Mouse (Mus musculus) erythroblast, embryonic 14.5 days (primary cell): ENCODE data around the gene Tmppe.

Experiments used
- GATA1 ChIP-seq: IDR thresholded peaks from 2 replicates; pipeline ENCODE4 v1.6.1; 2012; ENCODE audit warnings: low read length, inconsistent platforms, mixed read lengths
- TAL1 ChIP-seq: IDR thresholded peaks from 3 replicates; pipeline ENCODE4 v1.6.1; 2012; ENCODE audit warnings: low read length, inconsistent platforms, mixed read lengths

DNA sequence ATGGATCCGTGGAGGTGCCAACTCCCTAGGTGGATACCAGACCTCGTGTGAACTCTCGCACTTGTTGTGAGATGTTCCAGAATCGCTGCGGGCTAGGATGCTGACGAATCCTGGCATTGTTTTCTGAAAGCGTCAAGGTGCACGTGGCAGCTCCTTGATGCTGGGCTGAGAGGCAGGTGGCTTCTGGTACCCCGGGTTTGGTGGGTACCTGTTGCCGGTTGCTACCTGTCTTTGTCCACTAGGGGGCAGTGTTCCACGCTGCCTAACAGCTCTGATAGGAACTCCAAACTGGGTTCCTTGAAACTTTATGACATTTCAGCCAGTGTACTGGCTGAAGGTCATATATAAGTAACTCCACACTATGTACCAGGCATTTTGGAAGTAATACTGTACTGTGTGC lies 14.8 kb downstream of the Tmppe start:
- no peak for TF ChIP-seq TAL1
- TF ChIP-seq GATA1, result no peak
